Mouse (Mus musculus) heart, embryonic 10.5 days (tissue): ENCODE results near the gene Mup6. TPM values are rescaled to one million over a fixed set of nuclear protein-coding genes. Genes with fewer than 3 reads are reported as not detected.

Source experiments
- polyA plus RNA-seq: library from polyadenylated mRNA; unstranded; fragments of >200 nt; fragmentation: Nextera tagmentation; extraction: Ambion mirVana; gene quantifications from 2 replicates; pipeline ENCODE4 v1.2.1, GENCODE M21; 2016

Gene Mup6
- polyA plus RNA-seq, 1 experiment from 2014 or later: not detected

Other genes starting within 250 kb of the Mup6 start
- gene Inip, start 162.7 kb upstream of the Mup6 start, polyA plus RNA-seq: 56.9 and 57.5 TPM in 2 replicates
- 5.2 and 8.1 TPM in 2 replicates for gene Snx30, start 158.5 kb upstream of the Mup6 start, polyA plus RNA-seq
- 0.10 and 0.17 TPM in 2 replicates for gene Slc46a2, start 49.2 kb upstream of the Mup6 start, polyA plus RNA-seq
- not detected in 2 replicates for gene Mup4, start 3.6 kb upstream of the Mup6 start, polyA plus RNA-seq
- gene Mup7, start 106.2 kb downstream of the Mup6 start, polyA plus RNA-seq: not detected in 2 replicates
- not detected in 2 replicates for gene Mup2, start 190.0 kb downstream of the Mup6 start, polyA plus RNA-seq